Mouse (Mus musculus): ENCODE results near the gene Nme4. TPM values are rescaled to one million over a fixed set of nuclear protein-coding genes. Genes with fewer than 3 reads are reported as not detected.

Gene Nme4
- polyA plus RNA-seq (2014; fragmentation: Illumina TruSeq; extraction: RNeasy Lipid Tissue Mini Kit (QIAGEN cat#74804); ENCODE audit: low read depth, low replicate concordance): 4.0 TPM

DNA sequence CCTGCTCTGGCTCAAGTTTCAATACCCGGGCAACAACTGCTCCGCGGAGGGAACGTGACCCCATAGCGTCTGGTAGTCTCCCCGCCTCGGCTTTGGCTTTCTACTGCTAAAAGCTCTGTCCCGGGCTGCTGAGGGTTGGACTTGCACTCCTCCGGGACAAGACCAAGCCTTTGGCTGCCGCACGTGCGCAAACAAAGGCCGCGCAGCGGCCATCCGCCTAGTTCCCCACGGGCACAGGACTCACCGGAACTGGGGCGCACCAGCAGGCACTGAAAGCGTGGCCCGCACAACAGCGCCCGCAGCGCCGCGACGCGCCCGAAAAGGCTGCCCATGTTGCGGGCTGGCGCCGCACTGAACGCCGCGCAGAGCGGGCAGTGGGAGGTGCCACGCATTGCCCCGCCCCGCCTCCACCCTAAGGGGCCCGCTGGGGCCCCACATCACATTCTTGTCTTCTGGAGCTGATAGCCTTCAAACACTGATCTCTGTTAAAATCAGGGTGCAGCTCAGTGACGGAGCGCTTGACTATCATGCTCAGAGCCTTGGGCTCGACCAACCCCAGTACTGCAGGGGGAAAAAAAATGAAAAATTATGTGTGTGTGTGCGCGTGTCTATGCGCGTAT, at the start of gene Nme4:
Gene Nme4 (minus strand): TSS at position 482 of the 620 bp plus-strand sequence.

DNA sequence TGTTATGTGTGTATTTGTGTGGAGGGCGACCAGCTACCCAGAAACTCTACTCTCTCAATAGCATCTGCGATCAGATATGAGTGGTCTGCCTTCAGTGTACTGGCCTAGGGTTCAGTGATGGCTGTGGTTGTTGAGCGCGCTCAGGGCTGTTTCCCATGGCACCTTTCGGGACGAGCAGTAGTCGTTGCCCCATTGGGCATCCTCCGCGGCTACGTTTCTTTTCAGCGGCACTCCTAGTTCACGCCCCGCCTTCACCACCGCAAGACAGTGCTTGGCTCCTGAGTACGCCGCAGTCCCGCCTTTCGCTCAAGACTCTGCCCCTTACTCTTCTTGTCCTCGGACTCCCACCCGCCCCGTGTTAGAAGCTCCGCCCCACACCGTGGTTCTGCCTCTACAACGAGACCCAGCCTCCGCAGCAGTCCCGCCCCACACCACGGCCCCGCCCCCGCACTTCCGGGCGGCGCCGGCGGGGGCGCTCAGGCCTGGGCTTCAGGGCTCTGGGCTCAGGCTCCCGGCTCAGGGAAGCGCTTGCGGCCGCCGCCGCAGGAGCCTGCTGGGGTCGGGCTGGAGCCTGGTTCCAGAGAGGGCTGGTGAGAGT, 42.9 kb upstream of the Nme4 start, which contains the start of gene Axin1:
Gene Axin1 (plus strand): TSS at position 450 of the 598 bp plus-strand sequence.

DNA sequence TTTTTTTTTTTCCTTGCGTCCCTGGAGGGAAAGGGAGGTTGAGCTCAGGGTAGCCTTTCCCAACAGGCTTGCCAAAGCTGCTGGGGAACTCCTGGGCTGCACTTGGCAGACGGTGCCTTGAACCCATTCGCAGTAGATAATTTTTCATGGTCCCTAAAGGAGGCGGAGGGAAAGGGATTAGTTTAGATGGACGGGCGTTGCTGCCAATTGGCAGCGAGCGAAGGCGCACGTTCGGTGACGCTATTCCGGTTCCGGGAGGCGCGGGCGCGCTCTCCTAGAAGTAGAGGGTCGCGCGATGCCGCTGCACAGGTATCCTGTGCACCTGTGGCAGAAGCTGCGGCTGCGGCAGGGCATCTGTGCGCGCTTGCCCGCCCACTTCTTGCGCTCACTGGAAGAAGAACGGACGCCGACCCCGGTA, 27.9 kb upstream of the Nme4 start, which contains the start of gene Mrpl28:
Gene Mrpl28 (plus strand): TSS at position 234 of the 418 bp plus-strand sequence.

DNA sequence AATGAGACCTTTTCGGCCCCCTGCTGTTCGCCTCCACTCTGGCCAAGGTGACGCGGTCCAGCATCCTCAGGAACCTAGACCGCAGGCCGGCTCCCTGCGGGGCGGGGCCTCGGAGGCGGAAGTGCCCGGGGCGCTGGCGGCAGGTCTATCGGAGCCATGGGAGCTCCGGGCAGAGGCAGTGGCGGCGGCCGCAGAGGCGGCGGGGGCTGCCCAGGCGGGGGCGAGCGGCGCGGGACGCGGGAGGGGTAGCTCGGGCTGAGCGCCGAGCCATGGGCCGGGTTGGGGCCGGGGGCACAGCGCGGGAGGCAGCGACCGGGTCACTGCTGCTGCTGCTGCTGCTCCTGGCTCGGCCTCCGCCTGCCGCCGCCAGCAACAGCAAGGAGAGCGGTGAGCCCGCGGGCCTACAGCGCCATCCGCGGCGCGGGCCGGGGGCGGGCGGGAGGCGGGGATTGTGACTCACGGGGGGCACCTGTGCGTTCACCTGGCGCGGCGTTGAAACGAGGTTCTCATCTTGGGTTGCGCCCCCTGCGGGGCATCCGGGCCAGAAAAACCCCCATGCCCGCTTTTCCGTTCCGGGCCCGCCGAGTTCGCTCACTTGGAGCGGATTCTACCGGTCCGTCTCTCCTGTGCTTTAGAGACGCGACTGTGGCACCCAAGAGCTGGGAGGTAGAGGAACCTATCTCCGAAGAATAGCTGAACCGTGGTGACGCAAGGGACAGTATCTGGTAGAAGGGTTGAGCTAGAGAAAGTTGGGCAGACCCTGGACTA, 18.0 kb upstream of the Nme4 start, which contains the start of gene Tmem8:
Gene Tmem8 (plus strand): TSS at position 119 of the 768 bp plus-strand sequence.

DNA sequence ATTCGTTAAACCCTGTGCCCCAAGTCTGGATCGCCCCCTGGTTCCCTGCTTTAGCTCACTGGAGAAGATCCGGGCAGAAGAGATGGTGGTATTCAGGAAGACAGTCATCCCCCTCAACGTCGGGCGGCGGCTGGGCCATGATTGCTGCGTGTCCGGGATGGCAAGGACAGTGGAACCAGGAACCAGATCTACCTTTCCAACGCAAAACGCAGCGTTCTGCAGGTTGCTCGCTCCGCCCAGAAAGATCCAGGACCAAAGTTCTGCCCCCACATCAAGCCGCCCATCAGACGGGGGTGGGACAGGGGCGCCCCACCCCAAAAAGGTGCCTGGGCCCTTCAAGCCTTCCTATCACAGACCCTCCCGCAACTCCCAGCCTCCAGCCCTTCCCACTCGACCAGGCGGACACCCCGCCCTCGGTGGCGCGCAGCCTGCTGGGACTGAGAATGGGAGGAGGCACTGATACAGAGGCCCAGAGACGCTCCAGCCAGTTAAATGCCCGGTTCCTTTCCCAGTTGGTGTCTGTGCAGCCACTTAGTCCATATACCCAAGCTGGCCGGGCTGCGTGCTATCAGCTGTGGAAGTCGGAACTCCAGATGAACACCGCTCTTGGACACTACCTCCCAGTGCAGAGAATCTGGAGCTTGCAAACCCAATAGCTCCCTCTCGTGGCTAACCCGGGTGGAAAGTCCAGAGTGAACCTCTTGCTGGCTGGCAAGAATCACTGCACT, 5.3 kb downstream of the Nme4 start, which contains the start of gene Decr2:
Gene Decr2 (minus strand): TSS at position 433 of the 728 bp plus-strand sequence.

DNA sequence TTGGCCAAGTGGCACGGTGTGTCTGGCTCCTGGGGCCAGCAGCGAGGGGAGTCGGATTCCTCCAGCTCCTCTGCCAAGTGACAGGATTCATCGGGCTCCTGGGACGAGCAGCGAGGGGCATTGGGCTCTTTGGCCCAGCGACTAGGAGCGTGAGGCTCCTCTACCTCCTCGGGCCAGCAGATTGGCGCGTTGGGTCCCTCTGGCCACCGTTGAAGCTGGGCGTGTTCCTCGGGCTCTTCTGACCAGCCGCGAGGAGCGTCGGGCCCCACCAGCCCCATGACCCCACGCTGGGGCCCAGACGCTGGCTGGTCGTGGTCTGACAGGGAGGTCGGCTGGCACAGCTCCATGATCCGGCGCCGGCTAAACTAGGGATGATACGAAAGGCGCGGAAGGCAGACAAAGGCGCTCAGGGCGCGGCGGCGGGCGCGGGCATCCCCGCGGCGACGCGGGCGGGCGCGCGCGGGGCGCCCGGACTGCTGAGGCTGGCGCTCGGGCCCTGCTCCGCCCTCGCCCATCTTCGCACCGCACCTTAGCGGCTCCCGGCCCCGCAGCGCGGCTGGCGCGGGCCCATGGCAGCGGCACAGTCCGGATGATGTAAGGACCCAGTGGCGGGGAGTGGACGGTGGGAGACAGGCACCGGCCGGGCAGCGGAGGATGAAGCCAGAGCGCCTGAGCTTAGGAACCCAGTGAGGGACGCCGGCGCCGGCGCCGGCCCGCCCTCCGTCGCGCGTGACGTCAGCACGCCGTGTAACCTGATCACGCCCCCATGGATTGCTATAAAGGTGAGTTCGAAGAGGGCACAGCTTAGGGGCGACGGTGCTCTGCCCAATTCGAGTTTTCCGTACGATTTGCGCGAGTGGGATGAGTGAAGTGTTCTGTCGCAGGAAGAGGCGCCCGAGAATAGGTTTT, 26.3 kb downstream of the Nme4 start, which contains the start of gene Rab11fip3:
Gene Rab11fip3 (minus strand): TSS at position 725 of the 909 bp plus-strand sequence.

Other genes starting within 250 kb of the Nme4 start
- gene Wdr90, start 234.1 kb downstream of the Nme4 start, polyA plus RNA-seq (2014; fragmentation: Illumina TruSeq; extraction: RNeasy Lipid Tissue Mini Kit (QIAGEN cat#74804); ENCODE audit: low read depth, low replicate concordance): 12.3 TPM
- gene Mcrip2, start 226.8 kb downstream of the Nme4 start, polyA plus RNA-seq (2014; fragmentation: Illumina TruSeq; extraction: RNeasy Lipid Tissue Mini Kit (QIAGEN cat#74804); ENCODE audit: low read depth, low replicate concordance): 30.4 TPM
- 50.1 TPM for gene Mettl26, start 220.5 kb downstream of the Nme4 start, polyA plus RNA-seq (2014; fragmentation: Illumina TruSeq; extraction: RNeasy Lipid Tissue Mini Kit (QIAGEN cat#74804); ENCODE audit: low read depth, low replicate concordance)
- 1.1 TPM for gene Wfikkn1, start 214.7 kb downstream of the Nme4 start, polyA plus RNA-seq (2014; fragmentation: Illumina TruSeq; extraction: RNeasy Lipid Tissue Mini Kit (QIAGEN cat#74804); ENCODE audit: low read depth, low replicate concordance)
- 22.5 TPM for gene Rab40c, start 175.9 kb downstream of the Nme4 start, polyA plus RNA-seq (2014; fragmentation: Illumina TruSeq; extraction: RNeasy Lipid Tissue Mini Kit (QIAGEN cat#74804); ENCODE audit: low read depth, low replicate concordance)
- gene Pigq, start 150.7 kb downstream of the Nme4 start, polyA plus RNA-seq (2014; fragmentation: Illumina TruSeq; extraction: RNeasy Lipid Tissue Mini Kit (QIAGEN cat#74804); ENCODE audit: low read depth, low replicate concordance): 65.9 TPM
- gene Nhlrc4, start 150.6 kb downstream of the Nme4 start, polyA plus RNA-seq (2014; fragmentation: Illumina TruSeq; extraction: RNeasy Lipid Tissue Mini Kit (QIAGEN cat#74804); ENCODE audit: low read depth, low replicate concordance): 2.3 TPM
- gene A930017K11Rik, start 143.0 kb downstream of the Nme4 start, polyA plus RNA-seq (2014; fragmentation: Illumina TruSeq; extraction: RNeasy Lipid Tissue Mini Kit (QIAGEN cat#74804); ENCODE audit: low read depth, low replicate concordance): 1.3 TPM
- gene Capn15, start 109.8 kb downstream of the Nme4 start, polyA plus RNA-seq (2014; fragmentation: Illumina TruSeq; extraction: RNeasy Lipid Tissue Mini Kit (QIAGEN cat#74804); ENCODE audit: low read depth, low replicate concordance): 18.4 TPM
- gene Rab11fip3, start 26.0 kb downstream of the Nme4 start, polyA plus RNA-seq (2014; fragmentation: Illumina TruSeq; extraction: RNeasy Lipid Tissue Mini Kit (QIAGEN cat#74804); ENCODE audit: low read depth, low replicate concordance): 27.8 TPM
- gene Decr2, start 5.3 kb downstream of the Nme4 start, polyA plus RNA-seq (2014; fragmentation: Illumina TruSeq; extraction: RNeasy Lipid Tissue Mini Kit (QIAGEN cat#74804); ENCODE audit: low read depth, low replicate concordance): 22.2 TPM
- gene Tmem8, start 17.7 kb upstream of the Nme4 start, polyA plus RNA-seq (2014; fragmentation: Illumina TruSeq; extraction: RNeasy Lipid Tissue Mini Kit (QIAGEN cat#74804); ENCODE audit: low read depth, low replicate concordance): 31.5 TPM
- 68.3 TPM for gene Mrpl28, start 27.9 kb upstream of the Nme4 start, polyA plus RNA-seq (2014; fragmentation: Illumina TruSeq; extraction: RNeasy Lipid Tissue Mini Kit (QIAGEN cat#74804); ENCODE audit: low read depth, low replicate concordance)
- gene Axin1, start 43.1 kb upstream of the Nme4 start, polyA plus RNA-seq (2014; fragmentation: Illumina TruSeq; extraction: RNeasy Lipid Tissue Mini Kit (QIAGEN cat#74804); ENCODE audit: low read depth, low replicate concordance): 25.3 TPM
- 0.48 TPM for gene Pdia2, start 103.5 kb upstream of the Nme4 start, polyA plus RNA-seq (2014; fragmentation: Illumina TruSeq; extraction: RNeasy Lipid Tissue Mini Kit (QIAGEN cat#74804); ENCODE audit: low read depth, low replicate concordance)
- 25.0 TPM for gene Rgs11, start 107.3 kb upstream of the Nme4 start, polyA plus RNA-seq (2014; fragmentation: Illumina TruSeq; extraction: RNeasy Lipid Tissue Mini Kit (QIAGEN cat#74804); ENCODE audit: low read depth, low replicate concordance)
- gene Arhgdig, start 112.2 kb upstream of the Nme4 start, polyA plus RNA-seq (2014; fragmentation: Illumina TruSeq; extraction: RNeasy Lipid Tissue Mini Kit (QIAGEN cat#74804); ENCODE audit: low read depth, low replicate concordance): 1.9 TPM
- gene Fam234a, start 148.6 kb upstream of the Nme4 start, polyA plus RNA-seq (2014; fragmentation: Illumina TruSeq; extraction: RNeasy Lipid Tissue Mini Kit (QIAGEN cat#74804); ENCODE audit: low read depth, low replicate concordance): 46.5 TPM
- gene Luc7l, start 157.3 kb upstream of the Nme4 start, polyA plus RNA-seq (2014; fragmentation: Illumina TruSeq; extraction: RNeasy Lipid Tissue Mini Kit (QIAGEN cat#74804); ENCODE audit: low read depth, low replicate concordance): 45.6 TPM